Mouse (Mus musculus): ENCODE measurements around the gene Vcl. TPM values are rescaled to one million over a fixed set of nuclear protein-coding genes. Genes with fewer than 3 reads are reported as not detected.

Gene Vcl
- polyA plus RNA-seq (2012; rRNA removed): 21.6 and 28.8 TPM in 2 replicates

GRCm38 (mm10) chr14:20928848-20929745 lies at the start of gene Vcl:
Vcl (plus strand) TSS chr14:20929398.

GRCm38 (mm10) chr14:21052112-21052780 lies 123.0 kb downstream of the Vcl start, which contains the start of the genes Ap3m1 and Adk:
Ap3m1 (minus strand) TSS chr14:21052508.
Adk (plus strand) TSS chr14:21052574.

Other genes with a start within 250 kb of the Vcl start
- 19.7 and 22.7 TPM in 2 replicates for gene Fut11, start 234.4 kb upstream of the Vcl start, polyA plus RNA-seq (2012; rRNA removed)
- 145 and 169 TPM in 2 replicates for gene Chchd1, start 226.4 kb upstream of the Vcl start, polyA plus RNA-seq (2012; rRNA removed)
- 191 and 210 TPM in 2 replicates for gene Zswim8, start 221.8 kb upstream of the Vcl start, polyA plus RNA-seq (2012; rRNA removed)
- gene Ndst2, start 194.8 kb upstream of the Vcl start, polyA plus RNA-seq (2012; rRNA removed): 30.9 and 40.8 TPM in 2 replicates
- gene Camk2g, start 135.3 kb upstream of the Vcl start, polyA plus RNA-seq (2012; rRNA removed): 80.1 and 82.1 TPM in 2 replicates
- gene Plau, start 92.7 kb upstream of the Vcl start, polyA plus RNA-seq (2012; rRNA removed): 2.2 and 3.1 TPM in 2 replicates
- gene Ap3m1, start 123.1 kb downstream of the Vcl start, polyA plus RNA-seq (2012; rRNA removed): 83.5 and 101 TPM in 2 replicates
- 27.9 TPM in 2 replicates for gene Adk, start 123.2 kb downstream of the Vcl start, polyA plus RNA-seq (2012; rRNA removed)

All from central nervous system, embryonic 14 days (tissue).